Mouse (Mus musculus) heart, postnatal 25 days (tissue): ENCODE results near the gene Dtl. TPM values are rescaled to one million over a fixed set of nuclear protein-coding genes. Genes with fewer than 3 reads are reported as not detected.

ENCODE experiments used
- DNase-seq: peaks from one replicate; pipeline ENCODE4 v3.0.0; 2022; ENCODE audit warnings: low spot score
- intact Hi-C: fragments of 180-260 bp; cut with DNase I; formaldehyde crosslinking; loops from one replicate; pipeline ENCODE4 v1.15.1; 2025
- total RNA-seq, 2 experiments: library from RNA; stranded (reverse); gene quantifications; 2 replicates each; pipeline ENCODE4 v1.2.3; 2021

The Dtl gene
- total RNA-seq, 2 experiments from 2014 or later: 0.31 TPM

GRCm38 (mm10) chr1:191584483-191584882 lies 9.1 kb upstream of the Dtl start:
- DNase-seq: no peak
- intact Hi-C loops: no loop called here

GRCm38 (mm10) chr1:191583836-191584235 lies 8.5 kb upstream of the Dtl start:
- no peak for DNase-seq
- intact Hi-C loops: no loop called here

- no peak for DNase-seq
- intact Hi-C loops: no loop called here
These were observed 6.3 kb upstream of the Dtl start for GRCm38 (mm10) chr1:191581641-191582040.

- intact Hi-C loops: loop anchor here (5.0 kb wide), 1 partner anchor 513 kb away; the partner anchor contains the start of gene Traf5
- no peak for DNase-seq
These were observed 4.2 kb upstream of the Dtl start for GRCm38 (mm10) chr1:191579524-191579923.

- intact Hi-C loops: loop anchor here (5.0 kb wide), 1 partner anchor 517 kb away; the partner anchor contains the start of gene Traf5
- no peak for DNase-seq
These were observed 380 bp downstream of the Dtl start for GRCm38 (mm10) chr1:191574871-191575457.

- intact Hi-C loops: no loop called here
- no peak for DNase-seq
These were observed 1.3 kb downstream of the Dtl start for GRCm38 (mm10) chr1:191573906-191574639.

GRCm38 (mm10) chr1:191570415-191570814 lies 4.9 kb downstream of the Dtl start:
- DNase-seq: no peak
- intact Hi-C loops: no loop called here

- intact Hi-C loops: loop anchor here (10.0 kb wide), 1 partner anchor 205 kb away; no protein-coding TSS in a partner anchor
- DNase-seq: no peak
These were observed 5.7 kb downstream of the Dtl start for GRCm38 (mm10) chr1:191569625-191570024.

- DNase-seq: no peak
- intact Hi-C loops: loop anchor here (1.0 to 10.0 kb wide), 2 partner anchors 203 to 256 kb away; no protein-coding TSS in a partner anchor
These were observed 7.5 kb downstream of the Dtl start for GRCm38 (mm10) chr1:191567859-191568258.

- DNase-seq: no peak
- intact Hi-C loops: loop anchor here (5.0 to 10.0 kb wide), 2 partner anchors 71 to 198 kb away; no protein-coding TSS in a partner anchor
These were observed 12.4 kb downstream of the Dtl start for GRCm38 (mm10) chr1:191562823-191563365.

- DNase-seq: no peak
- intact Hi-C loops: loop anchor here (5.0 to 10.0 kb wide), 2 partner anchors 67 to 195 kb away; no protein-coding TSS in a partner anchor
These were observed 15.6 kb downstream of the Dtl start for GRCm38 (mm10) chr1:191559779-191560178.

GRCm38 (mm10) chr1:191557109-191557508 lies 18.2 kb downstream of the Dtl start:
- no peak for DNase-seq
- intact Hi-C loops: no loop called here

- no peak for DNase-seq
These were observed 24.6 kb downstream of the Dtl start for GRCm38 (mm10) chr1:191550786-191551185.

GRCm38 (mm10) chr1:191543747-191544146 lies 31.6 kb downstream of the Dtl start:
- no peak for DNase-seq
- intact Hi-C loops: no loop called here

More at GRCm38 (mm10) chr1:191550786-191551185, 24.6 kb downstream of the Dtl start:
- intact Hi-C loops: no loop called here

- DNase-seq: no peak
- intact Hi-C loops: no loop called here
These were observed 33.7 kb downstream of the Dtl start for GRCm38 (mm10) chr1:191541619-191542018.

GRCm38 (mm10) chr1:191541014-191541413 lies 34.3 kb downstream of the Dtl start:
- DNase-seq: no peak
- intact Hi-C loops: no loop called here

GRCm38 (mm10) chr1:191540300-191540699 lies 35.0 kb downstream of the Dtl start:
- intact Hi-C loops: no loop called here
- no peak for DNase-seq

- DNase-seq: no peak
- intact Hi-C loops: no loop called here
These were observed 40.4 kb downstream of the Dtl start for GRCm38 (mm10) chr1:191534896-191535295.

GRCm38 (mm10) chr1:191531023-191531422 lies 44.3 kb downstream of the Dtl start:
- intact Hi-C loops: no loop called here
- DNase-seq: no peak

- peak; percentile 31 for DNase-seq
- intact Hi-C loops: no loop called here
These were observed 45.9 kb downstream of the Dtl start for GRCm38 (mm10) chr1:191529406-191529805.
